Mouse (Mus musculus): Measurements from ENCODE around the gene Phldb3. TPM values are rescaled to one million over a fixed set of nuclear protein-coding genes. Genes with fewer than 3 reads are reported as not detected.
A peak's percentile ranks its signal among the peaks of the same experiment; 100 is the strongest.

Gene Phldb3
- polyA plus RNA-seq, 1 experiment from 2014 or later = 0.38 TPM

GRCm38 (mm10) chr7:24571071-24571470 is 39.5 kb upstream of the Phldb3 start:
- WGBS = 74% methylated on average over 4 of the region's 4 CpGs
- DNase-seq (ENCODE audit: low spot score) (no peak), ATAC-seq (replicated peaks; ENCODE audit: low FRiP score, low TSS enrichment, low read depth) (no peak)
- Histone ChIP-seq H3K4me2 (ENCODE audit: low read length) (no peak overlapping the region), H3K4me1 (replicated peaks; ENCODE audit: control insufficient read depth, insufficient read depth, low read length) (no peaks in the 10 kb centered on the region), H3K27ac (ENCODE audit: low read depth) (no peak overlapping the region), H3K9me3 (ENCODE audit: control insufficient read depth, low read length) (no peaks in the 10 kb centered on the region), H3K9ac (ENCODE audit: low read length) (no peak overlapping the region), H3K4me3 (ENCODE audit: low read depth, low read length) (no peak overlapping the region), H3K36me3 (ENCODE audit: control insufficient read depth, insufficient read depth, low read length) (peaks cover 64% of the 10 kb centered on the region), H3K27me3 (replicated peaks; ENCODE audit: control insufficient read depth, insufficient read depth, low read length) (no peaks in the 10 kb centered on the region)

- WGBS = 60% methylated on average over 5 of the region's 5 CpGs
- Histone ChIP-seq H3K9ac (ENCODE audit: low read length) (no peak overlapping the region), H3K4me3 (ENCODE audit: low read depth, low read length) (no peak overlapping the region), H3K4me2 (ENCODE audit: low read length) (no peak overlapping the region), H3K27ac (ENCODE audit: low read depth) (no peak overlapping the region), H3K9me3 (ENCODE audit: control insufficient read depth, low read length) (no peaks in the 10 kb centered on the region), H3K27me3 (replicated peaks; ENCODE audit: control insufficient read depth, insufficient read depth, low read length) (no peaks in the 10 kb centered on the region), H3K4me1 (replicated peaks; ENCODE audit: control insufficient read depth, insufficient read depth, low read length) (no peaks in the 10 kb centered on the region), H3K36me3 (ENCODE audit: control insufficient read depth, insufficient read depth, low read length) (peaks cover 50% of the 10 kb centered on the region)
- DNase-seq (ENCODE audit: low spot score) = no peak
- ATAC-seq (replicated peaks; ENCODE audit: low FRiP score, low TSS enrichment, low read depth) = no peak; the same call in 1 of the 2 replicates
Measured at GRCm38 (mm10) chr7:24572455-24572854, 38.1 kb upstream of the Phldb3 start.

- Histone ChIP-seq H3K4me2 (ENCODE audit: low read length) (no peak overlapping the region), H3K9ac (ENCODE audit: low read length) (no peak overlapping the region), H3K4me3 (ENCODE audit: low read depth, low read length) (no peak overlapping the region), H3K27me3 (replicated peaks; ENCODE audit: control insufficient read depth, insufficient read depth, low read length) (no peaks in the 10 kb centered on the region), H3K36me3 (ENCODE audit: control insufficient read depth, insufficient read depth, low read length) (peaks cover 33% of the 10 kb centered on the region), H3K9me3 (ENCODE audit: control insufficient read depth, low read length) (no peaks in the 10 kb centered on the region), H3K27ac (ENCODE audit: low read depth) (no peak overlapping the region), H3K4me1 (replicated peaks; ENCODE audit: control insufficient read depth, insufficient read depth, low read length) (no peaks in the 10 kb centered on the region)
- ATAC-seq (replicated peaks; ENCODE audit: low FRiP score, low TSS enrichment, low read depth) = no peak
- no peak for DNase-seq (ENCODE audit: low spot score)
- WGBS = 67% methylated on average over 12 of the region's 12 CpGs
Measured at GRCm38 (mm10) chr7:24574224-24574796, 36.3 kb upstream of the Phldb3 start.

GRCm38 (mm10) chr7:24577811-24578210 is 32.8 kb upstream of the Phldb3 start:
- H3K4me3 ChIP-seq (ENCODE audit: low read depth, low read length) = no peak overlapping the region
- no peaks in the 10 kb centered on the region for H3K27me3 ChIP-seq (replicated peaks; ENCODE audit: control insufficient read depth, insufficient read depth, low read length)
- H3K9ac ChIP-seq (ENCODE audit: low read length) = no peak overlapping the region
- H3K4me2 ChIP-seq (ENCODE audit: low read length) = no peak overlapping the region
- no peaks in the 10 kb centered on the region for H3K4me1 ChIP-seq (replicated peaks; ENCODE audit: control insufficient read depth, insufficient read depth, low read length)
- ATAC-seq (replicated peaks; ENCODE audit: low FRiP score, low TSS enrichment, low read depth) = no peak
- DNase-seq (ENCODE audit: low spot score) = no peak
- no peaks in the 10 kb centered on the region for H3K9me3 ChIP-seq (ENCODE audit: control insufficient read depth, low read length)
- 88% methylated on average over 10 of the region's 10 CpGs for WGBS
- no peak overlapping the region for H3K27ac ChIP-seq (ENCODE audit: low read depth)
- H3K36me3 ChIP-seq (ENCODE audit: control insufficient read depth, insufficient read depth, low read length) = peaks cover 7% of the 10 kb centered on the region; the same call in 1 of the 2 replicates

- Histone ChIP-seq H3K4me2 (ENCODE audit: low read length) (no peak overlapping the region), H3K36me3 (ENCODE audit: control insufficient read depth, insufficient read depth, low read length) (no peaks in the 10 kb centered on the region), H3K9ac (ENCODE audit: low read length) (no peak overlapping the region), H3K27me3 (replicated peaks; ENCODE audit: control insufficient read depth, insufficient read depth, low read length) (peaks cover 22% of the 10 kb centered on the region), H3K4me1 (replicated peaks; ENCODE audit: control insufficient read depth, insufficient read depth, low read length) (no peaks in the 10 kb centered on the region; the same call in 1 of the 2 replicates), H3K9me3 (ENCODE audit: control insufficient read depth, low read length) (0 out of 2 replicates have a peak, but pooled peaks cover 4% of the 10 kb centered on the region), H3K4me3 (ENCODE audit: low read depth, low read length) (no peak overlapping the region), H3K27ac (ENCODE audit: low read depth) (no peak overlapping the region)
- DNase-seq (ENCODE audit: low spot score) (no peak), ATAC-seq (replicated peaks; ENCODE audit: low FRiP score, low TSS enrichment, low read depth) (no peak)
- 92% methylated on average over 6 of the region's 6 CpGs for WGBS
Measured at GRCm38 (mm10) chr7:24584876-24585275, 25.7 kb upstream of the Phldb3 start.

- no peak; the same call in 1 of the 2 replicates for ATAC-seq (replicated peaks; ENCODE audit: low FRiP score, low TSS enrichment, low read depth)
- WGBS = 48% methylated on average over 16 of the region's 16 CpGs
- H3K36me3 ChIP-seq (ENCODE audit: control insufficient read depth, insufficient read depth, low read length) = no peaks in the 10 kb centered on the region
- H3K9me3 ChIP-seq (ENCODE audit: control insufficient read depth, low read length) = 0 out of 2 replicates have a peak, but pooled peaks cover 4% of the 10 kb centered on the region
- no peak overlapping the region for H3K4me3 ChIP-seq (ENCODE audit: low read depth, low read length)
- no peak overlapping the region for H3K9ac ChIP-seq (ENCODE audit: low read length)
- no peak overlapping the region for H3K27ac ChIP-seq (ENCODE audit: low read depth)
- H3K4me2 ChIP-seq (ENCODE audit: low read length) = no peak overlapping the region
- DNase-seq (ENCODE audit: low spot score) = no peak
- no peaks in the 10 kb centered on the region; the same call in 1 of the 2 replicates for H3K4me1 ChIP-seq (replicated peaks; ENCODE audit: control insufficient read depth, insufficient read depth, low read length)
- peaks cover 22% of the 10 kb centered on the region for H3K27me3 ChIP-seq (replicated peaks; ENCODE audit: control insufficient read depth, insufficient read depth, low read length)
Measured at GRCm38 (mm10) chr7:24585995-24586394, 24.6 kb upstream of the Phldb3 start.

GRCm38 (mm10) chr7:24586828-24587227 is 23.7 kb upstream of the Phldb3 start:
- Histone ChIP-seq H3K27me3 (replicated peaks; ENCODE audit: control insufficient read depth, insufficient read depth, low read length) (peaks cover 22% of the 10 kb centered on the region), H3K9ac (ENCODE audit: low read length) (peak overlapping the region; percentile 58; the same call in 1 of the 2 replicates), H3K4me2 (ENCODE audit: low read length) (peak overlapping the region; percentile 76), H3K4me3 (ENCODE audit: low read depth, low read length) (peak overlapping the region; percentile 55), H3K36me3 (ENCODE audit: control insufficient read depth, insufficient read depth, low read length) (no peaks in the 10 kb centered on the region), H3K27ac (ENCODE audit: low read depth) (peak overlapping the region; percentile 27; the same call in 1 of the 2 replicates), H3K9me3 (ENCODE audit: control insufficient read depth, low read length) (0 out of 2 replicates have a peak, but pooled peaks cover 4% of the 10 kb centered on the region), H3K4me1 (replicated peaks; ENCODE audit: control insufficient read depth, insufficient read depth, low read length) (no peaks in the 10 kb centered on the region; the same call in 1 of the 2 replicates)
- ATAC-seq (replicated peaks; ENCODE audit: low FRiP score, low TSS enrichment, low read depth) (peak; percentile 70), DNase-seq (ENCODE audit: low spot score) (no peak)
- 12% methylated on average over 8 of the region's 8 CpGs for WGBS

- ATAC-seq (replicated peaks; ENCODE audit: low FRiP score, low TSS enrichment, low read depth) (peak; percentile 44), DNase-seq (ENCODE audit: low spot score) (peak; percentile 84)
- H3K36me3 ChIP-seq (ENCODE audit: control insufficient read depth, insufficient read depth, low read length) = no peaks in the 10 kb centered on the region
- H3K4me2 ChIP-seq (ENCODE audit: low read length) = peak within 1 kb of the TSS; percentile 76
- no peaks in the 10 kb centered on the region; the same call in 1 of the 2 replicates for H3K4me1 ChIP-seq (replicated peaks; ENCODE audit: control insufficient read depth, insufficient read depth, low read length)
- peak within 1 kb of the TSS; percentile 58 for H3K9ac ChIP-seq (ENCODE audit: low read length)
- peak within 1 kb of the TSS; percentile 27; the same call in 1 of the 2 replicates for H3K27ac ChIP-seq (ENCODE audit: low read depth)
- H3K4me3 ChIP-seq (ENCODE audit: low read depth, low read length) = peak within 1 kb of the TSS; percentile 55
- 6% methylated on average over 29 of the region's 30 CpGs for WGBS
- 0 out of 2 replicates have a peak, but pooled peaks cover 4% of the 10 kb centered on the region for H3K9me3 ChIP-seq (ENCODE audit: control insufficient read depth, low read length)
- peaks cover 22% of the 10 kb centered on the region for H3K27me3 ChIP-seq (replicated peaks; ENCODE audit: control insufficient read depth, insufficient read depth, low read length)
Measured at GRCm38 (mm10) chr7:24587330-24588105, 23.0 kb upstream of the Phldb3 start, which contains the start of the genes Ethe1 and Zfp575. Gene Ethe1, plus strand, starts transcription at chr7:24587543. Gene Zfp575, minus strand, starts transcription at chr7:24587641.
